Mouse (Mus musculus) kidney, postnatal 0 days (tissue): ENCODE results near the gene Calhm3. TPM values are rescaled to one million over a fixed set of nuclear protein-coding genes. Genes with fewer than 3 reads are reported as not detected.

Experiments used
- ATAC-seq: fragments of 200-750 bp; cut with Nextera tagmentation; replicated peaks from 2 replicates; pipeline ENCODE4 v1.8.0; 2017; ENCODE audit warnings: low read depth, moderate number of reproducible peaks, moderate TSS enrichment, moderate library complexity; ENCODE audit not compliant: low FRiP score
- DNase-seq: peaks from one replicate; pipeline ENCODE4 v3.0.0-alpha.2; 2016; ENCODE audit warnings: low spot score
- H3K27ac ChIP-seq: fragments of 300-500 bp; sonication (generic); 2 replicates; pipeline ENCODE4 v1.5.1; 2014; ENCODE audit warnings: mild to moderate bottlenecking
- H3K27me3 ChIP-seq: fragments of 300-500 bp; sonication (generic); 2 replicates; pipeline ENCODE4 v1.6.1; 2014; ENCODE audit warnings: low read length, mixed read lengths; ENCODE audit not compliant: insufficient read depth
- H3K36me3 ChIP-seq: fragments of 300-500 bp; sonication (generic); 2 replicates; pipeline ENCODE4 v1.6.1; 2014; ENCODE audit warnings: low read length, mixed read lengths; ENCODE audit not compliant: insufficient read depth
- H3K4me1 ChIP-seq: fragments of 300-500 bp; sonication (generic); replicated peaks from 2 replicates; pipeline ENCODE4 v1.6.1; 2014; ENCODE audit warnings: antibody characterized with exemption, low read length, mixed read lengths; ENCODE audit not compliant: insufficient read depth
- H3K4me2 ChIP-seq: fragments of 300-500 bp; sonication (generic); 2 replicates; pipeline ENCODE4 v1.6.1; 2014; ENCODE audit warnings: mild to moderate bottlenecking, low read length, moderate library complexity, mixed read lengths
- H3K4me3 ChIP-seq: fragments of 300-500 bp; sonication (generic); replicated peaks from 2 replicates; pipeline ENCODE4 v1.5.1; 2014; ENCODE audit warnings: low read depth, low read length
- H3K9ac ChIP-seq: fragments of 300-500 bp; sonication (generic); 2 replicates; pipeline ENCODE4 v1.6.1; 2014; ENCODE audit warnings: low read depth, low read length
- H3K9me3 ChIP-seq: fragments of 300-500 bp; sonication (generic); replicated peaks from 2 replicates; pipeline ENCODE4 v1.6.1; 2016; ENCODE audit warnings: low read length, inconsistent platforms, mixed read lengths
- CTCF ChIP-seq: IDR thresholded peaks from 2 replicates; pipeline ENCODE4 v1.5.1; 2016; ENCODE audit warnings: antibody characterized with exemption, low read depth, mild to moderate bottlenecking, moderate library complexity
- WGBS: fragments of 180-500 bp; shearing (Covaris S2); extraction: QIAGEN DNeasy Blood & Tissue Kit; methylation state at CpG from one replicate; pipeline ENCODE4 v1.1.7; 2014; 5-methylcytosine and 5-hydroxymethylcytosine counted together
- polyA plus RNA-seq: library from polyadenylated mRNA; unstranded; fragments of >200 nt; fragmentation: Nextera tagmentation; extraction: Ambion mirVana; gene quantifications from 2 replicates; pipeline ENCODE4 v1.2.1, GENCODE M21; 2015

Calhm3 gene
- polyA plus RNA-seq, 1 experiment from 2014 or later: not detected

- WGBS: 83% methylated on average over 13 of the region's 13 CpGs
- ATAC-seq (no peak), DNase-seq (no peak)
- Histone ChIP-seq H3K4me2 (no peak overlapping the region), H3K27ac (no peak overlapping the region), H3K9me3 (no peaks in the 10 kb centered on the region), H3K9ac (no peak overlapping the region), H3K36me3 (no peaks in the 10 kb centered on the region), H3K4me1 (peaks cover 6% of the 10 kb centered on the region; the same call in 1 of the 2 replicates), H3K27me3 (no peaks in the 10 kb centered on the region), H3K4me3 (no peak overlapping the region)
- no peak for TF ChIP-seq CTCF
These were observed 41.2 kb upstream of the Calhm3 start for GRCm38 (mm10) chr19:47198671-47199350.

- Histone ChIP-seq H3K4me3 (no peak overlapping the region), H3K27ac (no peak overlapping the region), H3K9me3 (no peaks in the 10 kb centered on the region), H3K36me3 (no peaks in the 10 kb centered on the region), H3K9ac (no peak overlapping the region), H3K4me1 (no peaks in the 10 kb centered on the region), H3K4me2 (no peak overlapping the region), H3K27me3 (no peaks in the 10 kb centered on the region)
- no peak for ATAC-seq
- DNase-seq: no peak
- TF ChIP-seq CTCF: no peak
- 96% methylated on average over 5 of the region's 5 CpGs for WGBS
These were observed 34.6 kb upstream of the Calhm3 start for GRCm38 (mm10) chr19:47192158-47192557.

- H3K4me1 ChIP-seq: no peaks in the 10 kb centered on the region
- H3K4me3 ChIP-seq: no peak overlapping the region
- H3K27ac ChIP-seq: no peak overlapping the region
- WGBS: 78% methylated on average over 11 of the region's 11 CpGs
- ATAC-seq: peak; percentile 40; the same call in 1 of the 2 replicates
- H3K36me3 ChIP-seq: no peaks in the 10 kb centered on the region
- no peak for DNase-seq
- no peak overlapping the region for H3K9ac ChIP-seq
- H3K27me3 ChIP-seq: no peaks in the 10 kb centered on the region
- H3K9me3 ChIP-seq: no peaks in the 10 kb centered on the region
- H3K4me2 ChIP-seq: no peak overlapping the region
- no peak for TF ChIP-seq CTCF
These were observed 31.1 kb upstream of the Calhm3 start for GRCm38 (mm10) chr19:47188515-47189128.

GRCm38 (mm10) chr19:47186514-47187275, 29.1 kb upstream of the Calhm3 start:
- 52% methylated on average over 15 of the region's 15 CpGs for WGBS
- H3K4me3 ChIP-seq: no peak overlapping the region
- H3K9ac ChIP-seq: no peak overlapping the region
- no peaks in the 10 kb centered on the region for H3K27me3 ChIP-seq
- no peaks in the 10 kb centered on the region for H3K36me3 ChIP-seq
- no peak overlapping the region for H3K4me2 ChIP-seq
- ATAC-seq (no peak), DNase-seq (no peak)
- no peaks in the 10 kb centered on the region for H3K9me3 ChIP-seq
- no peak for TF ChIP-seq CTCF
- no peaks in the 10 kb centered on the region for H3K4me1 ChIP-seq
- H3K27ac ChIP-seq: no peak overlapping the region

GRCm38 (mm10) chr19:47184736-47185135, 27.2 kb upstream of the Calhm3 start:
- no peak overlapping the region for H3K4me3 ChIP-seq
- 41% methylated on average over 4 of the region's 4 CpGs for WGBS
- H3K9ac ChIP-seq: no peak overlapping the region
- H3K36me3 ChIP-seq: no peaks in the 10 kb centered on the region
- no peak overlapping the region for H3K4me2 ChIP-seq
- no peak overlapping the region for H3K27ac ChIP-seq
- ATAC-seq (no peak), DNase-seq (peak; percentile 20)
- H3K9me3 ChIP-seq: no peaks in the 10 kb centered on the region
- peaks cover 4% of the 10 kb centered on the region; the same call in 1 of the 2 replicates for H3K27me3 ChIP-seq
- H3K4me1 ChIP-seq: no peaks in the 10 kb centered on the region; the same call in 1 of the 2 replicates
- TF ChIP-seq CTCF: no peak

- Histone ChIP-seq H3K27me3 (peaks cover 9% of the 10 kb centered on the region), H3K9ac (no peak overlapping the region), H3K9me3 (no peaks in the 10 kb centered on the region), H3K4me3 (no peak overlapping the region), H3K27ac (no peak overlapping the region), H3K4me2 (no peak overlapping the region), H3K36me3 (no peaks in the 10 kb centered on the region), H3K4me1 (no peaks in the 10 kb centered on the region; the same call in 1 of the 2 replicates)
- DNase-seq (no peak), ATAC-seq (no peak)
- 67% methylated on average over 8 of the region's 8 CpGs for WGBS
- no peak for TF ChIP-seq CTCF
These were observed 26.7 kb upstream of the Calhm3 start for GRCm38 (mm10) chr19:47184221-47184620.
